Mouse (Mus musculus) lung, embryonic 16.5 days (tissue): ENCODE measurements around the gene Fuca1. TPM values are rescaled to one million over a fixed set of nuclear protein-coding genes. Genes with fewer than 3 reads are reported as not detected.

ENCODE experiments used
- ATAC-seq: fragments of 200-750 bp; cut with Nextera tagmentation; 2 replicates; pipeline ENCODE4 v1.8.0; 2017; ENCODE audit warnings: low read depth, mild to moderate bottlenecking, moderate library complexity
- H3K27ac ChIP-seq: fragments of 300-500 bp; sonication (generic); 2 replicates; pipeline ENCODE4 v1.5.1; 2014; ENCODE audit warnings: mild to moderate bottlenecking, control low read depth, low read length
- H3K27me3 ChIP-seq: fragments of 300-500 bp; sonication (generic); 2 replicates; pipeline ENCODE4 v1.6.1; 2014; ENCODE audit warnings: low read depth, low read length, mixed read lengths; ENCODE audit not compliant: control insufficient read depth, insufficient read depth
- H3K36me3 ChIP-seq: fragments of 300-500 bp; sonication (generic); 2 replicates; pipeline ENCODE4 v1.6.1; 2014; ENCODE audit warnings: low read length; ENCODE audit not compliant: control insufficient read depth, insufficient read depth
- H3K4me1 ChIP-seq: fragments of 300-500 bp; sonication (generic); replicated peaks from 2 replicates; pipeline ENCODE4 v1.6.1; 2014; ENCODE audit warnings: low read length, mixed read lengths; ENCODE audit not compliant: control insufficient read depth, insufficient read depth
- H3K4me2 ChIP-seq: fragments of 300-500 bp; sonication (generic); 2 replicates; pipeline ENCODE4 v1.6.1; 2014; ENCODE audit warnings: low read depth, low read length, control low read depth
- H3K4me3 ChIP-seq: fragments of 300-500 bp; sonication (generic); 2 replicates; pipeline ENCODE4 v1.5.1; 2014; ENCODE audit warnings: mild to moderate bottlenecking, low read length, control low read depth
- H3K9ac ChIP-seq: fragments of 300-500 bp; sonication (generic); 2 replicates; pipeline ENCODE4 v1.6.1; 2014; ENCODE audit warnings: low read length, control low read depth
- H3K9me3 ChIP-seq: fragments of 300-500 bp; sonication (generic); 2 replicates; pipeline ENCODE4 v1.6.1; 2016; ENCODE audit warnings: low read length; ENCODE audit not compliant: control insufficient read depth
- WGBS: fragments of 180-500 bp; shearing (Covaris S2); extraction: QIAGEN DNeasy Blood & Tissue Kit; methylation state at CpG from one replicate; pipeline ENCODE4 v1.1.7; 2014; 5-methylcytosine and 5-hydroxymethylcytosine counted together
- polyA plus RNA-seq: library from polyadenylated mRNA; unstranded; fragments of >200 nt; fragmentation: Nextera tagmentation; extraction: Ambion mirVana; gene quantifications from 2 replicates; pipeline ENCODE4 v1.2.1, GENCODE M21; 2015

Gene Fuca1
- polyA plus RNA-seq, 1 experiment from 2014 or later = 76.4 TPM

- Histone ChIP-seq H3K9ac (no peak overlapping the region), H3K9me3 (no peaks in the 10 kb centered on the region; the same call in 1 of the 2 replicates), H3K36me3 (peaks cover 10% of the 10 kb centered on the region), H3K4me3 (no peak overlapping the region), H3K4me1 (peaks cover 6% of the 10 kb centered on the region; the same call in 1 of the 2 replicates), H3K4me2 (no peak overlapping the region), H3K27me3 (no peaks in the 10 kb centered on the region), H3K27ac (no peak overlapping the region)
- no peak for ATAC-seq
- 69% methylated on average over 6 of the region's 6 CpGs for WGBS
Observed at GRCm38 (mm10) chr4:135942193-135942592, 21.7 kb downstream of the Fuca1 start.

- Histone ChIP-seq H3K36me3 (peaks cover 10% of the 10 kb centered on the region), H3K4me1 (peaks cover 9% of the 10 kb centered on the region; the same call in 1 of the 2 replicates), H3K27ac (no peak overlapping the region), H3K4me2 (no peak overlapping the region), H3K4me3 (no peak overlapping the region), H3K27me3 (no peaks in the 10 kb centered on the region), H3K9ac (no peak overlapping the region), H3K9me3 (no peaks in the 10 kb centered on the region; the same call in 1 of the 2 replicates)
- no peak for ATAC-seq
- WGBS = 42% methylated on average over 4 of the region's 4 CpGs
Observed at GRCm38 (mm10) chr4:135943389-135943788, 22.9 kb downstream of the Fuca1 start.

GRCm38 (mm10) chr4:135945706-135946105, 25.2 kb downstream of the Fuca1 start:
- peak; percentile 21 for ATAC-seq
- Histone ChIP-seq H3K9me3 (no peaks in the 10 kb centered on the region; the same call in 1 of the 2 replicates), H3K27me3 (no peaks in the 10 kb centered on the region), H3K4me3 (peak overlapping the region; percentile 92), H3K4me2 (peak overlapping the region; percentile 80), H3K27ac (peak overlapping the region; percentile 70; the same call in 1 of the 2 replicates), H3K9ac (peak overlapping the region; percentile 87), H3K36me3 (peaks cover 4% of the 10 kb centered on the region), H3K4me1 (peaks cover 12% of the 10 kb centered on the region; the same call in 1 of the 2 replicates)
- WGBS = 71% methylated on average over 10 of the region's 10 CpGs

GRCm38 (mm10) chr4:135946278-135946658, 25.7 kb downstream of the Fuca1 start, which contains the start of gene Hmgcl:
Hmgcl (plus strand) TSS chr4:135946448.
- under 1% methylated on average over 19 of the region's 23 CpGs for WGBS
- Histone ChIP-seq H3K4me3 (peak within 1 kb of the TSS; percentile 92), H3K9me3 (peaks cover 2% of the 10 kb centered on the region), H3K27ac (peak within 1 kb of the TSS; percentile 70), H3K4me1 (peaks cover 12% of the 10 kb centered on the region; the same call in 1 of the 2 replicates), H3K36me3 (peaks cover 5% of the 10 kb centered on the region), H3K4me2 (peak within 1 kb of the TSS; percentile 80), H3K27me3 (no peaks in the 10 kb centered on the region), H3K9ac (peak within 1 kb of the TSS; percentile 87)
- ATAC-seq = peak; percentile 96

GRCm38 (mm10) chr4:135946659-135947301, 26.2 kb downstream of the Fuca1 start:
- H3K4me2 ChIP-seq = peak overlapping the region; percentile 80
- H3K36me3 ChIP-seq = peaks cover 10% of the 10 kb centered on the region
- peaks cover 12% of the 10 kb centered on the region; the same call in 1 of the 2 replicates for H3K4me1 ChIP-seq
- peaks cover 5% of the 10 kb centered on the region for H3K9me3 ChIP-seq
- peak; percentile 43 for ATAC-seq
- H3K9ac ChIP-seq = peak overlapping the region; percentile 87
- under 1% methylated on average over 28 of the region's 28 CpGs for WGBS
- H3K27ac ChIP-seq = peak overlapping the region; percentile 62
- peak overlapping the region; percentile 92 for H3K4me3 ChIP-seq
- no peaks in the 10 kb centered on the region for H3K27me3 ChIP-seq

GRCm38 (mm10) chr4:135948142-135948541, 27.6 kb downstream of the Fuca1 start:
- peaks cover 5% of the 10 kb centered on the region for H3K9me3 ChIP-seq
- WGBS = 80% methylated on average over 8 of the region's 8 CpGs
- no peak overlapping the region for H3K4me3 ChIP-seq
- peaks cover 12% of the 10 kb centered on the region; the same call in 1 of the 2 replicates for H3K4me1 ChIP-seq
- H3K36me3 ChIP-seq = peaks cover 11% of the 10 kb centered on the region
- H3K27me3 ChIP-seq = no peaks in the 10 kb centered on the region
- H3K27ac ChIP-seq = no peak overlapping the region
- no peak overlapping the region for H3K4me2 ChIP-seq
- H3K9ac ChIP-seq = no peak overlapping the region
- ATAC-seq = no peak

- no peak overlapping the region for H3K4me2 ChIP-seq
- 71% methylated on average over 10 of the region's 10 CpGs for WGBS
- peaks cover 11% of the 10 kb centered on the region for H3K36me3 ChIP-seq
- no peak for ATAC-seq
- no peak overlapping the region; the same call in 1 of the 2 replicates for H3K27ac ChIP-seq
- H3K9me3 ChIP-seq = peaks cover 5% of the 10 kb centered on the region
- peaks cover 12% of the 10 kb centered on the region; the same call in 1 of the 2 replicates for H3K4me1 ChIP-seq
- H3K27me3 ChIP-seq = no peaks in the 10 kb centered on the region
- H3K9ac ChIP-seq = no peak overlapping the region
- no peak overlapping the region for H3K4me3 ChIP-seq
Observed at GRCm38 (mm10) chr4:135949475-135949874, 28.9 kb downstream of the Fuca1 start.

- no peaks in the 10 kb centered on the region for H3K27me3 ChIP-seq
- no peak overlapping the region for H3K9ac ChIP-seq
- no peak for ATAC-seq
- peaks cover 11% of the 10 kb centered on the region for H3K36me3 ChIP-seq
- H3K9me3 ChIP-seq = peaks cover 5% of the 10 kb centered on the region
- no peak overlapping the region for H3K4me3 ChIP-seq
- no peak overlapping the region for H3K27ac ChIP-seq
- peaks cover 12% of the 10 kb centered on the region; the same call in 1 of the 2 replicates for H3K4me1 ChIP-seq
- H3K4me2 ChIP-seq = no peak overlapping the region
- WGBS = 45% methylated on average over 6 of the region's 6 CpGs
Observed at GRCm38 (mm10) chr4:135949911-135950310, 29.4 kb downstream of the Fuca1 start.

- peaks cover 5% of the 10 kb centered on the region for H3K9me3 ChIP-seq
- no peak overlapping the region for H3K9ac ChIP-seq
- H3K36me3 ChIP-seq = peaks cover 11% of the 10 kb centered on the region
- peaks cover 12% of the 10 kb centered on the region; the same call in 1 of the 2 replicates for H3K4me1 ChIP-seq
- H3K27me3 ChIP-seq = no peaks in the 10 kb centered on the region
- H3K27ac ChIP-seq = no peak overlapping the region
- no peak overlapping the region for H3K4me2 ChIP-seq
- ATAC-seq = no peak
- WGBS = 69% methylated on average over 6 of the region's 6 CpGs
- no peak overlapping the region for H3K4me3 ChIP-seq
Observed at GRCm38 (mm10) chr4:135950365-135950764, 29.8 kb downstream of the Fuca1 start.
